Mouse (Mus musculus) 3134 (cell line): ENCODE data around the gene Lrrc29.

ENCODE experiments used
- DNase-seq: peaks from one replicate; pipeline ENCODE4 v3.0.0-alpha.2; 2011; ENCODE audit warnings: low spot score; ENCODE audit not compliant: insufficient read length; ENCODE audit errors: extremely low read depth

The Lrrc29 gene

GRCm38 (mm10) chr8:105345061-105345975, 19.2 kb upstream of the Lrrc29 start:
- peak; percentile 63 for DNase-seq

- no peak for DNase-seq
These were observed 17.9 kb upstream of the Lrrc29 start for GRCm38 (mm10) chr8:105343791-105344574.

- no peak for DNase-seq
These were observed 16.7 kb upstream of the Lrrc29 start for GRCm38 (mm10) chr8:105342768-105343167.

- no peak for DNase-seq
These were observed 15.3 kb upstream of the Lrrc29 start for GRCm38 (mm10) chr8:105341399-105341798.

- DNase-seq: no peak
These were observed 14.0 kb upstream of the Lrrc29 start for GRCm38 (mm10) chr8:105339886-105340635.

- DNase-seq: no peak
These were observed 12.9 kb upstream of the Lrrc29 start for GRCm38 (mm10) chr8:105338992-105339391.

GRCm38 (mm10) chr8:105336373-105337130, 10.5 kb upstream of the Lrrc29 start:
- DNase-seq: no peak

GRCm38 (mm10) chr8:105332523-105332922, 6.4 kb upstream of the Lrrc29 start:
- DNase-seq: no peak

- DNase-seq: no peak
These were observed 5.9 kb upstream of the Lrrc29 start for GRCm38 (mm10) chr8:105331931-105332330.

GRCm38 (mm10) chr8:105331469-105331868, 5.4 kb upstream of the Lrrc29 start:
- DNase-seq: no peak

- no peak for DNase-seq
These were observed 4.2 kb upstream of the Lrrc29 start for GRCm38 (mm10) chr8:105330325-105330724.

GRCm38 (mm10) chr8:105326968-105327367, 890 bp upstream of the Lrrc29 start:
- DNase-seq: no peak

- no peak for DNase-seq
These were observed 411 bp downstream of the Lrrc29 start for GRCm38 (mm10) chr8:105325641-105326093.

GRCm38 (mm10) chr8:105323183-105323582, 2.9 kb downstream of the Lrrc29 start:
- DNase-seq: no peak

GRCm38 (mm10) chr8:105318662-105319190, 7.4 kb downstream of the Lrrc29 start:
- no peak for DNase-seq

GRCm38 (mm10) chr8:105317941-105318340, 8.1 kb downstream of the Lrrc29 start:
- DNase-seq: no peak

GRCm38 (mm10) chr8:105315073-105315769, 10.9 kb downstream of the Lrrc29 start:
- DNase-seq: no peak

- DNase-seq: no peak
These were observed 12.3 kb downstream of the Lrrc29 start for GRCm38 (mm10) chr8:105313622-105314402.
